Mouse (Mus musculus) neural tube, embryonic 12.5 days (tissue): ENCODE results near the gene Asf1b. TPM values are rescaled to one million over a fixed set of nuclear protein-coding genes. Genes with fewer than 3 reads are reported as not detected.

ENCODE experiments used
- ATAC-seq: fragments of 200-750 bp; cut with Nextera tagmentation; 2 replicates; pipeline ENCODE4 v1.8.0; 2017; ENCODE audit warnings: low read depth, mild to moderate bottlenecking, moderate TSS enrichment, moderate library complexity; ENCODE audit not compliant: low FRiP score
- H3K27ac ChIP-seq: fragments of 300-500 bp; sonication (generic); 2 replicates; pipeline ENCODE4 v1.5.1; 2016
- H3K27me3 ChIP-seq: fragments of 300-500 bp; sonication (generic); replicated peaks from 2 replicates; pipeline ENCODE4 v1.6.1; 2016; ENCODE audit warnings: mild to moderate bottlenecking
- H3K36me3 ChIP-seq: fragments of 300-500 bp; sonication (generic); 2 replicates; pipeline ENCODE4 v1.6.1; 2016; ENCODE audit warnings: mild to moderate bottlenecking
- H3K4me1 ChIP-seq: fragments of 300-500 bp; sonication (generic); 2 replicates; pipeline ENCODE4 v1.6.1; 2016
- H3K4me2 ChIP-seq: fragments of 300-500 bp; sonication (generic); replicated peaks from 2 replicates; pipeline ENCODE4 v1.6.1; 2016; ENCODE audit warnings: mild to moderate bottlenecking
- H3K4me3 ChIP-seq: fragments of 300-500 bp; sonication (generic); 2 replicates; pipeline ENCODE4 v1.5.1; 2016
- H3K9ac ChIP-seq: fragments of 300-500 bp; sonication (generic); 2 replicates; pipeline ENCODE4 v1.6.1; 2016; ENCODE audit warnings: mild to moderate bottlenecking
- H3K9me3 ChIP-seq: fragments of 300-500 bp; sonication (generic); 2 replicates; pipeline ENCODE4 v1.6.1; 2016; ENCODE audit warnings: mild to moderate bottlenecking
- WGBS: fragments of 180-500 bp; shearing (Covaris S2); methylation state at CpG from one replicate; pipeline ENCODE4 v1.1.7; 2016; 5-methylcytosine and 5-hydroxymethylcytosine counted together
- polyA plus RNA-seq: library from polyadenylated mRNA; unstranded; fragments of >200 nt; fragmentation: Nextera tagmentation; extraction: Ambion mirVana; gene quantifications from 2 replicates; pipeline ENCODE4 v1.2.1, GENCODE M21; 2016

Asf1b gene
- polyA plus RNA-seq, 1 experiment from 2014 or later, result 37.1 TPM

DNA sequence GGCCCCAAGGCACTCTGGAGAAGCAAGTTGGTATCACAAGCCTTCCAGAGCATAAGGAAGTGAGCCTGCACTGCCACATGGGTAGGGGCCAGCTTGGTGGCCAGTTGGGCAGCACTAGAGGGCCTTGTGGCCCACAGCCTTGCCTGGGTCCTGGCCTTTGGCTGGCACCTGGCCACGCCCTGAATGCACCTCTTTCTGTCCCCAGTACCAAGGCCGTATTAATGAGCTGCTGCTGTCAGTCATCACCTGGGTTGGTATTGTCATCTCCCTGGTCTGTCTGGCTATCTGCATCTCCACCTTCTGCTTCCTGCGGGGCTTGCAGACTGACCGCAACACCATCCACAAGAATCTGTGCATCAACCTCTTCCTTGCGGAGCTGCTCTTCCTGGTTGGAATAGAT, 21.1 kb upstream of the Asf1b start:
- no peak overlapping the region for H3K4me3 ChIP-seq
- no peak for ATAC-seq
- no peaks in the 10 kb centered on the region for H3K27me3 ChIP-seq
- no peaks in the 10 kb centered on the region for H3K9me3 ChIP-seq
- no peak overlapping the region for H3K9ac ChIP-seq
- H3K4me1 ChIP-seq, result no peaks in the 10 kb centered on the region
- H3K36me3 ChIP-seq, result peaks cover 100% of the 10 kb centered on the region
- no peak overlapping the region for H3K27ac ChIP-seq
- no peak overlapping the region for H3K4me2 ChIP-seq
- WGBS, result 92% methylated on average over 5 of the region's 5 CpGs

DNA sequence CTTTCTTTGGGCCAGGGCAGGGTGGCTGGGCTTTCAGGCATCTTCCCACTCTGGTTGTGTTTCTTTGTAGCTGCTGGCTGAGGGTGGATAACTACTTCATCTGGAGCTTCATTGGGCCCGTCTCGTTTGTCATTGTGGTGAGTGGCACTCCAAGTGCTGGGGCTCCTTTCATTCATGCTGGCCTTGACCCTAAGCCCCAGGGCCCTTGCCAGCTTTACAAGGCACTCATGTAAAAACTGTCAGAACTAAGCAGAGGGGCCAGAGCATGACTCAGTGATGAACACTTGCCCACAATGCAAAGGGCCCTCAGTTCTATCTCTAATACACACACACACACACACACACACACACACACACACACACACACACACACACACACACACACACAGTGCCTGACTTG, 20.3 kb upstream of the Asf1b start:
- no peak overlapping the region for H3K4me3 ChIP-seq
- H3K36me3 ChIP-seq, result peaks cover 97% of the 10 kb centered on the region
- H3K9ac ChIP-seq, result no peak overlapping the region
- no peaks in the 10 kb centered on the region for H3K9me3 ChIP-seq
- H3K4me2 ChIP-seq, result no peak overlapping the region
- ATAC-seq, result no peak
- H3K27ac ChIP-seq, result no peak overlapping the region
- 93% methylated on average over 2 of the region's 2 CpGs for WGBS
- H3K4me1 ChIP-seq, result no peaks in the 10 kb centered on the region
- H3K27me3 ChIP-seq, result no peaks in the 10 kb centered on the region

DNA sequence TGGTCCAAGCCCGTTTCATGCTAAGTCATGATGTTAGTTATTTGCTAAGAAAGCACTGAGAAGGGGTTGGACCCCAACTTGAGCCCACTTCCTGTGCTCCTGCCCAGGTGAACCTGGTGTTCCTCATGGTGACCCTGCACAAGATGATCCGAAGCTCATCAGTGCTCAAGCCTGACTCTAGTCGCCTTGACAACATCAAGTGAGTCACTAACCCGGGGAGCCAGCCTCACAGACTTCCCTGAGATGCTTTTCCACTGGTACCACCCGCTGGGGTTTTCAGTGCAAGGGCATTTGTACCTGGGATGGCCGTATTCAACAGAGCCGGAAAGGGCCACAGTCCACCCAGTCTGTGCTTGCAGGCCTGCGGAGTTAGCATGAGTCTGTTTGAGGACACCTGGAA, 19.9 kb upstream of the Asf1b start:
- no peak for ATAC-seq
- WGBS, result 94% methylated on average over 8 of the region's 8 CpGs

DNA sequence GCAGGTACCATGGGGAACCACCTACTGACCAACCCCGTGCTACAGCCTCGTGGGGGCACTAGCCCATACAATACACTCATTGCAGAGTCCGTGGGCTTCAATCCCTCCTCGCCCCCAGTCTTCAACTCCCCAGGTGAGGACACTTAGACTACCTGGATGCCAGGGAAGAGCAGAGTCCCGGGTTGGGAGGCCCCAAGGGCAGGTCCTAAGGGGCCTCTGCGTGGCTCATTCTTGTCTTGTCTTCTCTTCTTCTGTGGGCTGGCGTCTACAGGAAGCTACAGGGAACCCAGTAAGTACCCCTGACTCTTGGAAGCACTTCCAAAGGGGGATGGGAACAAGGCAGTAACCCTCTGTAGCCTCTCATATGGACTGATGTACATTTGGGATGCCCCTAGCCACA, 17.7 kb upstream of the Asf1b start:
- Histone ChIP-seq H3K4me2 (no peak overlapping the region), H3K27me3 (no peaks in the 10 kb centered on the region), H3K9ac (no peak overlapping the region), H3K27ac (no peak overlapping the region), H3K4me1 (no peaks in the 10 kb centered on the region), H3K36me3 (peaks cover 71% of the 10 kb centered on the region), H3K4me3 (no peak overlapping the region), H3K9me3 (no peaks in the 10 kb centered on the region)
- ATAC-seq, result no peak
- WGBS, result 95% methylated on average over 7 of the region's 7 CpGs

More for the DNA sequence above, 19.9 kb upstream of the Asf1b start:
- H3K9me3 ChIP-seq, result no peaks in the 10 kb centered on the region
- H3K4me2 ChIP-seq, result no peak overlapping the region
- H3K9ac ChIP-seq, result no peak overlapping the region
- no peaks in the 10 kb centered on the region for H3K27me3 ChIP-seq
- H3K4me1 ChIP-seq, result no peaks in the 10 kb centered on the region
- H3K4me3 ChIP-seq, result no peak overlapping the region
- peaks cover 93% of the 10 kb centered on the region for H3K36me3 ChIP-seq
- H3K27ac ChIP-seq, result no peak overlapping the region

DNA sequence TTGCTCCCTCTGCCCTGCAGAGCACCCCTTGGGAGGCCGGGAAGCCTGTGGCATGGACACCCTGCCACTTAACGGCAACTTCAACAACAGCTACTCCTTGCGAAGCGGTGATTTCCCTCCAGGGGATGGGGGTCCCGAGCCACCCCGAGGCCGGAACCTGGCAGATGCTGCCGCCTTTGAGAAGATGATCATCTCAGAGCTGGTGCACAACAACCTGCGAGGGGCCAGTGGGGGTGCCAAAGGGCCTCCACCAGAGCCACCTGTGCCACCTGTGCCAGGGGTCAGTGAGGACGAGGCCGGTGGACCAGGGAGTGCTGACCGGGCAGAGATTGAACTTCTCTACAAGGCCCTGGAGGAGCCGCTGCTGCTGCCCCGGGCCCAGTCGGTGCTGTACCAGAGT, 17.0 kb upstream of the Asf1b start:
- Histone ChIP-seq H3K9me3 (no peaks in the 10 kb centered on the region), H3K4me1 (no peaks in the 10 kb centered on the region), H3K4me2 (no peak overlapping the region), H3K9ac (no peak overlapping the region), H3K27ac (no peak overlapping the region), H3K36me3 (peaks cover 64% of the 10 kb centered on the region), H3K4me3 (no peak overlapping the region), H3K27me3 (no peaks in the 10 kb centered on the region)
- no peak for ATAC-seq
- WGBS, result 93% methylated on average over 15 of the region's 15 CpGs

DNA sequence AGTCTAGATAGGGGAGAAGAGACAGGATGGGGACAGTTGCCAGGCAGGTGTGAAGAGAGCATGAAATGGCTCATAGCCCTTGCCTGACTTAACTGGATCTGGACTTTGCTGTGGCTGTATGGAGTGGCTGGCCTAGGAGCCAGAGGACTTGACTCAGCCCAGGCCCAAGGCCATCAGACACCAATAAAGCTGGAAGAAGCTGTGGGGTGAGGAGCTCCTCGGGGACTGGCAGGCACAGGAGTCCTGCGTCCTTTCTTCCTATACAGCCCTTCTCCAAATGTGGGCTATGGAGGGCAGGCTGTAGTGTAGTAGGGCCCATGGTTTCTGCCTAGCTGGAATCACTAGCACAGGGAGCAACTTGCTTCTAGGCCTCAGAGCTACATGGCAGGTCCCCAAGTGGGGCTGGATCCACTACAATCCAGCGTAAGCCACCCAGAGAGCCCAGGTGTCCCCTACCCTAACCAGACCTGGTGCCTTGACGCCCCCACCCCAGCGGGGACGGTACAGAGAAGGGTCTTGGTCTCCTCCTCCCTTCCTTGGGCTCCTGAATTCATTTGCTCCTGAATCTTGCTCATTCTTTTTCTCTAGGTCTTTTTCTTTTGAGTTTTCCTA, 14.1 kb upstream of the Asf1b start:
- Histone ChIP-seq H3K4me2 (no peak overlapping the region), H3K27ac (no peak overlapping the region), H3K4me3 (no peak overlapping the region), H3K9ac (no peak overlapping the region), H3K27me3 (no peaks in the 10 kb centered on the region), H3K4me1 (no peaks in the 10 kb centered on the region), H3K36me3 (peaks cover 35% of the 10 kb centered on the region), H3K9me3 (no peaks in the 10 kb centered on the region)
- ATAC-seq, result no peak
- 82% methylated on average over 6 of the region's 6 CpGs for WGBS

DNA sequence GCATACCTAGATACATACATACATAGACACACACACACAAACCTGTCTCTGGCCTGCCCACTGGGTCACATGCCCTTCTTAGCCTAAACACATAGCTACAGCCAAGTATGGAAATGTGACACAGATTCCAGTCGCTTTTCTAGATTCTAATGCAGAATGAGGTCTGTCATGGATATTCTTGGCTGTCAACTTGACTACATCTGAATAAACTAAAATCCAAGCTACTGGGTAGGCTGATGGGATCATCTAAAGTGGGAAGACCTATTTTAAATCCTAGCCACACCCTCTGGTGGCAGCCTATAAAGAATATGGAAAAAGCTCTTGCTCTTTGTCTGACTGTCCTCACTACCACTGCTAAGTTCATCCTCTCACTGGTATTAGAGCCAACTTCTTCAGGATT, 12.9 kb upstream of the Asf1b start:
- Histone ChIP-seq H3K4me2 (no peak overlapping the region), H3K9ac (no peak overlapping the region), H3K4me3 (no peak overlapping the region), H3K36me3 (peaks cover 23% of the 10 kb centered on the region), H3K9me3 (no peaks in the 10 kb centered on the region), H3K27me3 (no peaks in the 10 kb centered on the region), H3K4me1 (no peaks in the 10 kb centered on the region), H3K27ac (no peak overlapping the region)
- 88% methylated on average over 1 of the region's 1 CpGs for WGBS
- no peak for ATAC-seq

DNA sequence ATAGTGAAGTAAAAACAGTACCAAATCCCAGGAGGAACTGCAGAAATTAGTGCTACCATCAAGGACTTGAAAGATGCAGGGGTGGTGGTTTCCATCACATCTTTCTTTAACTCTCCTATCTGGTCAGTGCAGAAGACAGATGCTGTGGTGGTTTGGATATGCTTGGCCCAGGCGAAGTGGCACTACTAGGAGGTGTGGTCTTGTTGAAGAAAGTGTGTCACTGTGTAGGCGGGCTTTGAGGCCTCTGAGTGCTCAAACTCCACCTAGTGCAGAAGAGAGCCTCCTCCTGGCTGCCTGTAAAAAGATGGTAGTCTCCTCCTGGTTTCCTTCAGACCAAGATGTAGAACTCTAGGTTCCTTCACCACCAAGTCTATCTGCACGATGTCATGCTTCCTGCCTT, 9.8 kb upstream of the Asf1b start:
- 73% methylated on average over 3 of the region's 3 CpGs for WGBS
- no peak overlapping the region for H3K9ac ChIP-seq
- no peaks in the 10 kb centered on the region for H3K4me1 ChIP-seq
- H3K36me3 ChIP-seq, result no peaks in the 10 kb centered on the region
- H3K4me3 ChIP-seq, result no peak overlapping the region
- no peak overlapping the region for H3K27ac ChIP-seq
- H3K9me3 ChIP-seq, result no peaks in the 10 kb centered on the region
- H3K4me2 ChIP-seq, result no peak overlapping the region
- no peaks in the 10 kb centered on the region for H3K27me3 ChIP-seq
- ATAC-seq, result no peak

DNA sequence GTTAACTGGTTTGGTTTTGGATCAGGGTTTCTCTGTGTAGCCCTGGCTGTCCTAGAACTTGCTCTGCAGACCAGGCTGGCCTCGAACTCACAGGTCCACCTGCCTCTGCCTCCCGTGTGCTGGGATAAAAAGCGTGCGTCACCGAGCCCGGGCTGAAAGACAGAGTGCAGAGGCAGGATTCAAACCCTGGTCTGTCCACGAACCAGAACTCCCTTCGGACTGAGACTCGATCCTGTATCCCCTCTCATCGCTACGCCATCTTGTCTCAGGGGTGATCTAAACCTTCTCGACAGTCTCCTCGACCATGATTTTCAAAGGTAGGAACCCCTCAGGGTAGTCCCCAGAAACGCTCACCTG, 580 bp upstream of the Asf1b start:
- Histone ChIP-seq H3K27ac (no peak overlapping the region), H3K36me3 (no peaks in the 10 kb centered on the region), H3K27me3 (no peaks in the 10 kb centered on the region), H3K4me2 (peak overlapping the region; percentile 93), H3K4me1 (peaks cover 14% of the 10 kb centered on the region), H3K4me3 (peak overlapping the region; percentile 66), H3K9me3 (no peaks in the 10 kb centered on the region), H3K9ac (peak overlapping the region; percentile 52; the same call in 1 of the 2 replicates)
- no peak for ATAC-seq
- WGBS, result 2% methylated on average over 14 of the region's 14 CpGs

DNA sequence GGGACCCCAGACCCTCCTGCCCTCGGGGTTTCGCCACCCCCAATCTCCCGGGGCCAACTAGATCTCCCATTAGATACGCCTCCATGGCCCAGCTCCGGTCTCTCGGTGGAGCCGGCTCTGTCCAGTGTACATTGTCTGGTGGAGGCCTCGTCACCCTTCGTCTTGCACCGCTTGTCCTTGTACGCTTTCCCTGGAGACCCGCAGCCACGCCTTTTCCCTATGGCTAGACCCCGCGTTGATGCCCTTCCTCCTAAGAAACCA, 581 bp downstream of the Asf1b start:
- H3K36me3 ChIP-seq, result no peaks in the 10 kb centered on the region
- H3K4me2 ChIP-seq, result peak overlapping the region; percentile 93
- no peaks in the 10 kb centered on the region for H3K9me3 ChIP-seq
- ATAC-seq, result no peak; the same call in 1 of the 2 replicates
- peak overlapping the region; percentile 62 for H3K9ac ChIP-seq
- H3K27me3 ChIP-seq, result no peaks in the 10 kb centered on the region
- peaks cover 14% of the 10 kb centered on the region for H3K4me1 ChIP-seq
- WGBS, result under 1% methylated on average over 15 of the region's 15 CpGs
- peak overlapping the region; percentile 66 for H3K4me3 ChIP-seq
- H3K27ac ChIP-seq, result no peak overlapping the region

DNA sequence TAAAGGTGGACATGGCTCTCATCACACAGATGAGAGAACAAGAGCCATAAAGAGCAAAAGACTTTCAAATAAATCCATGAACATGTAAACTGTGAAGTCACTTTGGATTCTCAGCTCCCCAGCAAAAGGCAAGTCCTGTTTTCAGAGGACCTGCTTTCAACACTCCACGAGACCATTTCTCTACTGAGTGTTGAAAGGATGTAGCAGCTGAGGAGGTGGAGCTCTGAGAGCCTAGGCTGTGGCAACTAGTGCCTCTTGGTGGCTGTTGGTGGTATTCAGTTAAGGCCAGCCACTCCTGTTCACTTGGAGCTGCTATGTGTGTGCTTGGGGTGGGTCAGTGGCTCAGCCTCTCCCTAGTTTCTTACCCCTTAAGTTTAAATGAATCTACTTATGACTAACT, 1.5 kb downstream of the Asf1b start:
- H3K9ac ChIP-seq, result no peak overlapping the region
- H3K4me3 ChIP-seq, result peak overlapping the region; percentile 66; the same call in 1 of the 2 replicates
- no peaks in the 10 kb centered on the region for H3K27me3 ChIP-seq
- peak overlapping the region; percentile 93 for H3K4me2 ChIP-seq
- H3K27ac ChIP-seq, result no peak overlapping the region
- WGBS, result 39% methylated on average over 1 of the region's 1 CpGs
- H3K9me3 ChIP-seq, result no peaks in the 10 kb centered on the region
- no peaks in the 10 kb centered on the region for H3K36me3 ChIP-seq
- no peak for ATAC-seq
- H3K4me1 ChIP-seq, result peaks cover 14% of the 10 kb centered on the region

DNA sequence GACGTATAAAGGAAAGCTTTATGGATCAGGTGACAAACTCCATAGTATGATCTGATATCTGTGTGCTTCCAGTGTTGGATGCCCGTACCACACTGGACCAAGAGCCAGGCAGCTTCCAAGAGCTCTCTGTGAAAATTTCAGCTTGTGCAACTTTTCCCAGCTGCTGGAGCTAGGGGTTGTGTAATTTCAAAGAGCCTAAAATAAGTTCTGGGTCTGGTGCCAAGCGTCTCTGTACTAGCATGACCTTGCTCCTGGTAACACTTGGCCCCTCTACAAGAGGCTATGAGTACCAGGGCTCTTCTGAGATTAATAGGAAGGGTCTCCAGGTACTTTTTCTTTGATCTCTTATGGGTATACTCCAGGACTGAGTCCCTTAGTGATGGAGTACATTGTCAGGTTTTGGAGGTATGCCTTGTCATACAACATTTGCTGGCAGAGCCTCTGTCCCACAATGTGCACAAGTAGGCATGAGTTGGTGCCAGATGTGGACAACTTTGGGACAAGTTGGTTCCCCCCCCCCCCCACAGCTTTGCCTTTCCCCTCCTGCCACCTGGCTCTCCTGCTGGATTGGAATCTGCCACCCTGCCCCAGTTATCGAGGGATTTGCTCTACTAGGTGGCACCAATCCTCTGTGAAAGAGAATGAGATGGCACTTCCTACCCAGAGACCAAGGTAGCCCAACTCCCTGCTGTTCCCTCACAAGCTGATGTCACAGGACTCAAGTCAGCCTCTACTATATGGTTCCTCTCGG, 8.9 kb downstream of the Asf1b start:
- Histone ChIP-seq H3K9ac (no peak overlapping the region), H3K36me3 (peaks cover 21% of the 10 kb centered on the region), H3K4me1 (no peaks in the 10 kb centered on the region), H3K27ac (no peak overlapping the region), H3K4me2 (no peak overlapping the region), H3K27me3 (no peaks in the 10 kb centered on the region), H3K4me3 (no peak overlapping the region), H3K9me3 (no peaks in the 10 kb centered on the region)
- no peak for ATAC-seq
- 94% methylated on average over 5 of the region's 5 CpGs for WGBS

DNA sequence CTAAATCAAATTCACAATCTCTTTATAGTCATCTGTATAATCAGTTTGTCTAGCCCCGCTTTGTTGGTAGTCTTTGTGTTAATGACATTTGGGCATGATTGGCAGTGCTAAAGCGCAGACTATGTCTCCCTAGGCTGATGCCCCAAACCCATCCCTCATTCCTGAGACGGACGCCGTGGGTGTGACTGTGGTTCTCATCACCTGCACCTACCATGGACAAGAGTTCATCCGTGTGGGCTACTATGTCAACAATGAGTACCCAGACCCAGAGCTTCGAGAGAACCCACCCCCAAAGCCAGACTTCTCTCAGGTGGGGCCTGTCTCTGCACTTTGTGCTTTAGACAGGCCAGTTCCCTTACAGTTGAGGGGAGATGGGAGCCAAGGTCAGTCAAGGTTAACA, 12.4 kb downstream of the Asf1b start:
- 97% methylated on average over 7 of the region's 7 CpGs for WGBS
- Histone ChIP-seq H3K4me2 (no peak overlapping the region), H3K9ac (no peak overlapping the region), H3K27me3 (no peaks in the 10 kb centered on the region), H3K4me3 (no peak overlapping the region), H3K9me3 (no peaks in the 10 kb centered on the region), H3K36me3 (peaks cover 30% of the 10 kb centered on the region), H3K27ac (no peak overlapping the region), H3K4me1 (no peaks in the 10 kb centered on the region)
- no peak for ATAC-seq
